Mouse (Mus musculus): Measurements from ENCODE around the gene Grik1.

Grik1 gene

DNA sequence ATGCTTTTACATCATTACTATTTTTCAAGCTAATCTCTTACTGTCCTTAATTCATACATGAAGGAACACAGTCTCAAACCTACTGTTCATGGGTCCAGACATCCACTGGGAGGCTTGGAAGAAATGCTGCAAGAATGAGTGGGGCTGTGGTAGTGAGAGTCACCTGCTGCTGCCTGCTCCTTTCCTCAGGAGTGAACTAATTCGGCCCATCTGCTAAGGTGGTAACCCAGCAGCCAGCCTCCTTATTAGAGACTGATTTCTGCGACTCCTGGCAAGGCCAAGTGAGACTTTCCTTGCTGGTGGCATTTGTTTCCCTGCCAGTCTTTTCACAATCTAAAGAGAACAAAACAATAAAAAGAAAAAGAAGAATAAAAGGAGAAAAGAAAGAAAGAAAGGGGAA, 147.9 kb downstream of the Grik1 start:
- DNase-seq (ENCODE audit: low spot score): no peak

- no peak for DNase-seq (ENCODE audit: low spot score)
Observed at GRCm38 (mm10) chr16:88141594-88141993, 148.5 kb downstream of the Grik1 start.

- no peak for DNase-seq (ENCODE audit: low spot score)
Observed at GRCm38 (mm10) chr16:88138913-88139312, 151.2 kb downstream of the Grik1 start.

DNA sequence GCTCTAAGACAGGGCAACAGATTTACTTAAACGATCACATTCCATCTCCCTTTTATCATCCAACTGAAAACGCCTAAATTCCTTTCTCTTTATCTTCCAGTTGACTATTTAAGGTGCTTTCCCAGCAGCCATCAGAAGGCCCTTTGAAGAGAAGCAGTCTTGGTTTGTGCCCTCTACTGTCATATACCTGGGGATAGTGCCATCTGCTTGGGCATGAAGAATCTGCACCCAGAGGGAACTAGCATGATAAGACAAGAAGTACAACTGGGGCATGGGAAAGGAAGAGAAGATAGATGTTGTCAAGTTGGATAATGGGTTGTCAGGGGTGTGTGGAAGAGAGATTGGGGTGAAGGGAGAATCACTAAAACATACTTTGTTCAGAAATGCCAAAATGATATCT, 157.1 kb downstream of the Grik1 start:
- DNase-seq (ENCODE audit: low spot score): no peak

DNA sequence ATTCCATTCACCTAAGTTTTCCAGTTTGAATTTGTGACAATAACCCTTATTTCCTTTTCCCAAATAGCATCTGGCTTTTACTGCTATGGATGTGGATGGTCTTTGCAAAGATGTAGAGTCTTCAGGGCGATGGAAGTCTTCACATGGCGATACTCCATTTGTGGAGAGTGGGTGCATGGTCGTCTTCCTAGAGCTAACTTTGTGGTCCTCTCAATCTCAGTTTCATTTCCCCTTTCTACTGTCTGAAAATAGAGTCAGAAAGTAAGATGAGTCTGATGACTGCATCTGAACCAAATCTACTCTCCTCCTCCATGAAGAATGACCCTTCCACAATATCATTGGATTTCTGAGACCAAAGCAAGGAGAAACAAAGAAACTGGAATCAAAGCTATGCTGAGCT, 159.0 kb downstream of the Grik1 start:
- no peak for DNase-seq (ENCODE audit: low spot score)

DNA sequence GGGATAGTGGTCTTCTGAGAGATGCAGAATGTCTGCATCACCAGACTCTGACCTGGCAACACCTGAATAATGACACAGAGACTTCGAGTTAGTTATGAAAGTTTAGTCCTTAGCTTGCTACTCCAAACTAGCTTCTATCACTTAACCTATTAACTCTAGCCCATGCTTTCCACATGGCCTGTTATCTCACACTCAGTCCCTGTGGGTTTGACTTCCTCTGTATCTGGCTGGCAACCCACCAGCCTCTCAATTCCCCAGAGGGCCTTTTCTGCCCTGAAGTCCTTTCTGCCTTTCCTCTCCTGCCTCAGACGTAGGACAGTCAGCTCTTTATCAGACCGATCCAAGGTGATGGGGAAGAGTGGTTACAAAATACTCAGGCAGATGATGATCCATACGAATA, 165.0 kb downstream of the Grik1 start:
- no peak for DNase-seq (ENCODE audit: low spot score)

GRCm38 (mm10) chr16:88112551-88113138, 177.4 kb downstream of the Grik1 start:
- DNase-seq (ENCODE audit: low spot score): no peak

- peak; percentile 4 for DNase-seq (ENCODE audit: low spot score)
Observed at GRCm38 (mm10) chr16:88111459-88111858, 178.6 kb downstream of the Grik1 start.

GRCm38 (mm10) chr16:88094206-88094789, 195.8 kb downstream of the Grik1 start:
- DNase-seq (ENCODE audit: low spot score): no peak

DNA sequence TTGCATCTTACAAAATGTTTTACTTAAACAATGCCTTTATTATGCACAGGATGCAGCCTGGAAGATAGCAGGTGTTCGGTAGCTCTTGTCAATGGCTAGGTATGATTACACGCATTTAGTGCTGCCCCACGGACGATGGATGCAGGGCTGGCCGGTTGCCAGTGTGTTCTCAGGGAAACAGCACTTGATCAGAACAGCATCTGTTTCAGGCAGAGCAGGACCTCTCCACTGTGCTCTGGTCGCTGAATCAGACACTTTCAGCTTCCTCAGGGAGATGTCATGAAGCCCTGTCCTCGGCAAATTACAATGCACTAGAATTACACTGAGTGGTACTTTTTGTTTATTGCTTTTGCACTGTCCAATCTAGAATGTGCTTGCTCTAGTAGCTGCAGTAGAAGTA, 202.8 kb downstream of the Grik1 start:
- DNase-seq (ENCODE audit: low spot score): no peak

DNA sequence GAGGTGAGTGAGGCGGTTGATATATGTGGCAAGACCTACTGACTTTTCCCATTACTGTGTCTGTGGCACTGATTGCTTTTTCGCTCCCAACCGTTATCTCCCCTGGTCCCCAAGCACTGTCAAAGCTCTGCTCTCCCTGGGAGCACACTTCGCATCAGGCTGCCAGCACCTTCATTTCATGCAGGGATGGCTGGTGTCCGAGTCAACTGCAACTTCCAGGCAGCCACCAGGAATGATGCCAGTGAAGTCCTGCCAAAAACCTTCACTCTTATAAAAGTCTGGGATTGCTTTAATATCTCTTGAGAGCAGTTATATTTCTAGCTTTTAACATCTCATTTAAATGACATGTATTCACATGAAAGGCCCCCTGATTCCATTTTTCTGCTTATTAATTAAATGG, 215.3 kb downstream of the Grik1 start:
- DNase-seq (ENCODE audit: low spot score): no peak

DNA sequence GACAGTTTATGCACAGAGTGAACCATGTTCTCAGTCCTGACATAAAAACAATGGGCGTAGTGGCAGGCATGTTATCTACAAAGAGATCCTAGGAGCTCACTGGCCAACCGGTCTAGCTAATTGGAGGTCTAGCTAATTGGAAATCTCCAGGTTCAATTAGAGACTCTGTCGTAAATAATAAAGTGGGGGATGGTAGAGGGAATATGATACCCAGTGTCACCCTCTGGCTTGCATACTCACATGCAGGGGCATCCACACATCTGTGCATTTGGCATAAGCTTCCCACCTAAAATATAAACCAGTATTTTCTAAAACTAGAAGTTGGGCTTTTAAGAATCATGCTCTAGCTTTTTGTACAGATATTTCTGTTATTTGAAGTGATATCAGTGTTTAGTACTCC, 229.1 kb downstream of the Grik1 start:
- DNase-seq (ENCODE audit: low spot score): no peak

GRCm38 (mm10) chr16:88048121-88048520, 241.9 kb downstream of the Grik1 start:
- no peak for DNase-seq (ENCODE audit: low spot score)

DNA sequence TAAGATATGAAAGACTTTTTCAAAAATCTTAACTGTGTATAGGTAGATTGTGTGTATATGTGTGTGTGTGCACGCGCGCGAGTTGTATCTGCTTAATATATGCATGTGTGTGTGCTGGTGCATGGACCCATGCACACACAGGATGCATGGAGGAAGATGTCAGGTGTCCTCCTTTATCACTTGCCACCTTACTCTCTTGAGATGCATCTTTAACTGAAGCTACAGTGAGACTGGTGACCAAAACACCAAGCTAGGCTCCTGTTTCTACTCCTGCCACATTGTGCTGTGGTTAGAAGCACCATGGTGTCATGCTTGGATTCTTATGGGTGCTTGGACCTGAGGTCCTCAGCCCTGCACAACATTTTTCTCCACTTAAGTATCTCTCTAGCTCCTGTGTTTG, 245.7 kb downstream of the Grik1 start:
- DNase-seq (ENCODE audit: low spot score): no peak

DNA sequence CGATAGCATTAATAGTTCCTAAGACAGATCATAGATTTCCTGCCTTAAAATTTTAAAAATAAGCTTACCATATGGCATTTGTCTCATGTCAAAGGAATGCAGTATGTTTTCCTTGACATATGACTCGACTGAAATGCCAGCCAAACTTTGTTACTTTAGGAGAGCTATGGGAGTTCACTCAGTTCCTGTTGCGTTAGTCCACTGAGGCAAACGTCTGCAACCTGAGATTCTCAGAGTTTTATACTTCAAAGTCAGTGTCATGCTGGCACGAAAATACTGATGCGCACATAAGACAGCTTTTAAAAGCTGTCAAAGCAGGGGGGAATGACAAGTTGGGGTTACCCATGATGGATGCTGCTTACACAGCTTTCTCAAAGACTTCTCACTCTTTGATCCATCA, 247.6 kb downstream of the Grik1 start:
- DNase-seq (ENCODE audit: low spot score): no peak

- no peak for DNase-seq (ENCODE audit: low spot score)
Observed at GRCm38 (mm10) chr16:88038503-88039091, 251.5 kb downstream of the Grik1 start.

GRCm38 (mm10) chr16:87988805-87989204, 301.3 kb downstream of the Grik1 start:
- DNase-seq (ENCODE audit: low spot score): no peak

- DNase-seq (ENCODE audit: low spot score): no peak
Observed at GRCm38 (mm10) chr16:87984201-87984870, 305.7 kb downstream of the Grik1 start.

GRCm38 (mm10) chr16:87974076-87974443, 316.0 kb downstream of the Grik1 start:
- DNase-seq (ENCODE audit: low spot score): no peak

DNA sequence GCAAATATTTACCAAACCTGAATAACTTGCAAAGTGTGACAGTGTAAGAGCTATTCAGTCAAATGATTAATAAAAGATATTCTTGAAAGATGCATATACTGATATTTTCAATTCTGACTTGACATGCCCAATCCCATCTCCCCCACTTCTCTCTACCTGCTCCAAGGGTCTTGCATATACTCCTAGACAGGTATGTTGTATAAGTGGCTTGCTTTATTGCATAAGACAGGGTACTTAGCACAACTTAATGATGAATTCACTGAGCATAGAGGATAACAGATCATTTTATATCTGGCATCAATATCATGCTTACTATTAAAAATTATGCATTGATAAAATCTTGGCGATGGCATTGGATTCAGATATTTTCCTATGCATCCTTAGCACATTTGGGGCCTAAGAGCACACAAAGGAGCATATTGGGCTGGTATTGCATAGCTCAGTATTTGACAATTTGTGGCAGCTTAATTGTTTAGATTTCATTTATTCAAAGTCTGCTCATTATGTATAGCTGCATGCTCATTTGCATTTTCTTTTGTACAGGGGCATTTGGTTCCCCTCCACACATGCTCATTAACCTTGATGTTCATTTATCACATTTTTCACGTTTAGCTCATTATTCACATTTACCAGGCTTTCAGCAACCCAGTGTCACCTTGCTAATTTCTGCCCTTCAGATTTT, 316.5 kb downstream of the Grik1 start:
- DNase-seq (ENCODE audit: low spot score): no peak

DNA sequence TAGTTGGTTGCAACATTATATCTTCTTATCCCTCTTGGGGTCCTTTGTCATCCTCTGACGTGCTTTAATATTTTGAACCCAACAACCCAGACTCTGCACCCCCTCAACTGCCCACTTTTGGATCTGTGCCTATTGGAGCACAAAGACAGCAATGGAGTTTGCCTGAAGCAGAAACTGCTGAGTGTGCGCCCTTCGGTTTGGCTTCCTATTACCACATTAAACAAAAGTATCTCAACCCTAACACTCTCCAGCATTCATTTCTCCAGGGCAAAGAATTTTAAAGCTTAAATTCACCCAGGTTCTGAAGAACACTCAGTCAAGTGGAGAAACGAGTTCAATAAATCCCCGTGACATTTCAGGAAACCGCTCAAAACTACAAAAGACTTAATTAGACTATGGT, 318.2 kb downstream of the Grik1 start:
- no peak for DNase-seq (ENCODE audit: low spot score)

DNA sequence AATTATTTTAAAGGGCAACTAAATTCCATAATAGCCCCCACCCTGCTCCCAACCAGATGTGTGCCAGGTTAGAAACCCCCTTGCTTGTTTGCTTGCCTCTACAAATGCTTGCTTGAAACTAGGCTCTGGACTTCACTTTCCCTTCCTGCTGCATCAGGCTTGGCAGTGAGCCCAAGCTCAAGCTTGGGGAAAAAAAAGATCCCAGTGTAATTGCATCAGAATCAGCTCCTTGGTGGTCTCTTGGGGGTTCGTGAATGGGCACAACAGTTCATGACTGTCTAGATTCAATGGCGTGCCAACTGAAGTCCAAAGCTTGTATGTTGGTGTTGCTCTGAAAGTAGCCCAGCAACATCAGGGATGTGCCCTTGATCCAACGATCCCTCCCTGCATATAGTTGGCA, 320.1 kb downstream of the Grik1 start:
- DNase-seq (ENCODE audit: low spot score): no peak

GRCm38 (mm10) chr16:87961419-87961818, 328.6 kb downstream of the Grik1 start:
- no peak for DNase-seq (ENCODE audit: low spot score)
